Mouse (Mus musculus): ENCODE data around the gene 4933415A04Rik. TPM values are rescaled to one million over a fixed set of nuclear protein-coding genes. Genes with fewer than 3 reads are reported as not detected.

The 4933415A04Rik gene
- polyA plus RNA-seq, 1 experiment from 2014 or later, result 6.5 TPM

DNA sequence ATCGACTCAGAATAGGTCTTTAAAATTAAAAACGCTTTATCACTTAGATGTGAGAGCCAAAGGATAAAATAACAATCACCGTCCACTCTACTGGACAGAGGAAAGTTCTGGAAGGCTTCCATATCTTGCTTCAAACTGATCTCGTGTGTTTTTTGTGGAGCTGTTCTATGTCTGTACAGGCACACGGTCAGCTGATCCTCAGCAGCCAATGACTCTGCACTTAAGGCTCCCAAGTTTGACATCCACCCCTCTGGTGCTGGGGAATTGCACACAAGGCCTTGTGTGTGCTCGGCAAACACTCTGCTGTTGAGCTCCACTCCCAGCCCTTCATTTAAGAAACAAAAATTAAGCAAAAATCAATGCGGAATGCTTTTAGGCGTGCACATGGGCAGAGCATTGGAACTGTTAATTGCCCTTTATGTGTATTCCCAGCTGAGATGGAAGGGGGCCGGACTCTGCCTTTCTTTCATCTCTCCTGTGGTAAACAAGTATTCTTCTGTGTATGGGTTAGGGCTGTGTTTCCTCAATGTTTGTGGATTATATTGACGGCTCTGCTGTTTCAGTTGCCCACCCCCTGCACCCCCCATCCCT is 23.1 kb upstream of the 4933415A04Rik start:
- Histone ChIP-seq H3K36me3 (replicated peaks; ENCODE audit: control insufficient read depth, insufficient read depth, low read depth, low read length) (no peaks in the 10 kb centered on the region), H3K9ac (replicated peaks; ENCODE audit: low read length) (no peak overlapping the region), H3K4me3 (ENCODE audit: low read depth, low read length) (no peak overlapping the region), H3K27ac (replicated peaks; ENCODE audit: low read depth, low read length) (no peak overlapping the region), H3K4me2 (ENCODE audit: low read depth, low read length) (no peak overlapping the region), H3K9me3 (replicated peaks; ENCODE audit: control insufficient read depth, low read length) (no peaks in the 10 kb centered on the region), H3K27me3 (ENCODE audit: control insufficient read depth, insufficient read depth, low read length) (no peaks in the 10 kb centered on the region), H3K4me1 (ENCODE audit: control insufficient read depth, insufficient read depth, low read length) (no peaks in the 10 kb centered on the region; the same call in 1 of the 2 replicates)
- ATAC-seq (replicated peaks; ENCODE audit: insufficient number of reproducible peaks, low FRiP score, low TSS enrichment, low read depth) (no peak), DNase-seq (ENCODE audit: low spot score) (no peak)
- WGBS, result 72% methylated on average over 10 of the region's 10 CpGs

GRCm38 (mm10) chr11:43565414-43565813 is 21.4 kb upstream of the 4933415A04Rik start:
- no peak overlapping the region for H3K9ac ChIP-seq (replicated peaks; ENCODE audit: low read length)
- H3K4me2 ChIP-seq (ENCODE audit: low read depth, low read length), result no peak overlapping the region
- H3K27me3 ChIP-seq (ENCODE audit: control insufficient read depth, insufficient read depth, low read length), result no peaks in the 10 kb centered on the region
- H3K4me3 ChIP-seq (ENCODE audit: low read depth, low read length), result no peak overlapping the region
- H3K27ac ChIP-seq (replicated peaks; ENCODE audit: low read depth, low read length), result no peak overlapping the region
- no peak for ATAC-seq (replicated peaks; ENCODE audit: insufficient number of reproducible peaks, low FRiP score, low TSS enrichment, low read depth)
- 25% methylated on average over 2 of the region's 2 CpGs for WGBS
- no peak for DNase-seq (ENCODE audit: low spot score)
- H3K36me3 ChIP-seq (replicated peaks; ENCODE audit: control insufficient read depth, insufficient read depth, low read depth, low read length), result no peaks in the 10 kb centered on the region
- no peaks in the 10 kb centered on the region; the same call in 1 of the 2 replicates for H3K4me1 ChIP-seq (ENCODE audit: control insufficient read depth, insufficient read depth, low read length)
- no peaks in the 10 kb centered on the region for H3K9me3 ChIP-seq (replicated peaks; ENCODE audit: control insufficient read depth, low read length)

DNA sequence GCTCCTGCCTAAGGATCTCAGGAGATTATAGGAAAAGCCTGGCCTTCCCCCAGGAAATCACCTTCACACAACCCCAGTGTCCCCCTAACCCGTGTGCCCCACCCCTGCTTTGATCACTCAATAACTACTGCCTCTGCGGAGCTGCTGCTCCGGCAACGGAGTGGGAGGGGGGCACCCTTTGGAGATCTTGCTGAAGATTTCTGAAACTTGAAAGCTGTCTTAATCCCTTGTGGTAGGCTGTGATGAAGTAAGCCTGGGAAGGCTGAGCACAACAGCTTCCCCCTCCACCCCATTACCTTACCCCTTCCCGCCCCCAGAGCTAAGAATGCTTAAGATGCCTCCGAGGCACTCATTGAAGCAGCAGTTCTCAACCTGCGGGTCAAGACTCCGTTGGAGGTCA is 21.0 kb upstream of the 4933415A04Rik start:
- 6% methylated on average over 8 of the region's 8 CpGs for WGBS
- Histone ChIP-seq H3K9me3 (replicated peaks; ENCODE audit: control insufficient read depth, low read length) (no peaks in the 10 kb centered on the region), H3K27ac (replicated peaks; ENCODE audit: low read depth, low read length) (no peak overlapping the region), H3K36me3 (replicated peaks; ENCODE audit: control insufficient read depth, insufficient read depth, low read depth, low read length) (no peaks in the 10 kb centered on the region), H3K4me3 (ENCODE audit: low read depth, low read length) (no peak overlapping the region), H3K4me2 (ENCODE audit: low read depth, low read length) (no peak overlapping the region), H3K4me1 (ENCODE audit: control insufficient read depth, insufficient read depth, low read length) (no peaks in the 10 kb centered on the region; the same call in 1 of the 2 replicates), H3K27me3 (ENCODE audit: control insufficient read depth, insufficient read depth, low read length) (no peaks in the 10 kb centered on the region), H3K9ac (replicated peaks; ENCODE audit: low read length) (no peak overlapping the region)
- ATAC-seq (replicated peaks; ENCODE audit: insufficient number of reproducible peaks, low FRiP score, low TSS enrichment, low read depth), result peak; percentile 50; the same call in 1 of the 2 replicates
- peak; percentile 46 for DNase-seq (ENCODE audit: low spot score)

DNA sequence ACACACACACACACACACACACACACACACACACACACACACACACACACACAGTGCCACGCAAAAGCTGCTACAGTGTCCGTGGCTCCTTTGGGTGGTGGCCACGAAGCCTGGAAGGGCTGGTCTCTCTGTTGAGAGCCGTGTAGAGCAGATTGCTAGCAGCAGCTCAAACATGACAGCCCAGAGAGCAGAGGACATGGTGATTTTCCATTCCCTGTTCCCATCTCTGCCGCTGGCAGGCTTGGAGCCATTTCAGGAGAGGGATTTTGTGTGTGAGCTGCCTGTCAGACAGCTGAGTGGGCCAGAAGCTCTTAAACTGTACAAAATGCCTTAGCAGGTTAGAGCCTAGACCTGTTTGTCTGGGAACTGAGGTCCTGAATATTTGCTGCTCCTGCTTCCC is 20.1 kb upstream of the 4933415A04Rik start:
- 75% methylated on average over 5 of the region's 5 CpGs for WGBS
- no peak overlapping the region for H3K4me3 ChIP-seq (ENCODE audit: low read depth, low read length)
- no peak overlapping the region for H3K9ac ChIP-seq (replicated peaks; ENCODE audit: low read length)
- no peaks in the 10 kb centered on the region for H3K36me3 ChIP-seq (replicated peaks; ENCODE audit: control insufficient read depth, insufficient read depth, low read depth, low read length)
- DNase-seq (ENCODE audit: low spot score) (no peak), ATAC-seq (replicated peaks; ENCODE audit: insufficient number of reproducible peaks, low FRiP score, low TSS enrichment, low read depth) (no peak)
- H3K27me3 ChIP-seq (ENCODE audit: control insufficient read depth, insufficient read depth, low read length), result no peaks in the 10 kb centered on the region
- no peaks in the 10 kb centered on the region for H3K9me3 ChIP-seq (replicated peaks; ENCODE audit: control insufficient read depth, low read length)
- H3K4me1 ChIP-seq (ENCODE audit: control insufficient read depth, insufficient read depth, low read length), result no peaks in the 10 kb centered on the region; the same call in 1 of the 2 replicates
- no peak overlapping the region for H3K27ac ChIP-seq (replicated peaks; ENCODE audit: low read depth, low read length)
- H3K4me2 ChIP-seq (ENCODE audit: low read depth, low read length), result no peak overlapping the region

GRCm38 (mm10) chr11:43568263-43568662 is 18.6 kb upstream of the 4933415A04Rik start:
- Histone ChIP-seq H3K4me1 (ENCODE audit: control insufficient read depth, insufficient read depth, low read length) (no peaks in the 10 kb centered on the region; the same call in 1 of the 2 replicates), H3K4me3 (ENCODE audit: low read depth, low read length) (no peak overlapping the region), H3K9me3 (replicated peaks; ENCODE audit: control insufficient read depth, low read length) (no peaks in the 10 kb centered on the region), H3K36me3 (replicated peaks; ENCODE audit: control insufficient read depth, insufficient read depth, low read depth, low read length) (no peaks in the 10 kb centered on the region), H3K9ac (replicated peaks; ENCODE audit: low read length) (no peak overlapping the region), H3K27ac (replicated peaks; ENCODE audit: low read depth, low read length) (no peak overlapping the region), H3K4me2 (ENCODE audit: low read depth, low read length) (no peak overlapping the region), H3K27me3 (ENCODE audit: control insufficient read depth, insufficient read depth, low read length) (no peaks in the 10 kb centered on the region)
- WGBS, result 59% methylated on average over 5 of the region's 5 CpGs
- DNase-seq (ENCODE audit: low spot score), result no peak
- ATAC-seq (replicated peaks; ENCODE audit: insufficient number of reproducible peaks, low FRiP score, low TSS enrichment, low read depth), result no peak

DNA sequence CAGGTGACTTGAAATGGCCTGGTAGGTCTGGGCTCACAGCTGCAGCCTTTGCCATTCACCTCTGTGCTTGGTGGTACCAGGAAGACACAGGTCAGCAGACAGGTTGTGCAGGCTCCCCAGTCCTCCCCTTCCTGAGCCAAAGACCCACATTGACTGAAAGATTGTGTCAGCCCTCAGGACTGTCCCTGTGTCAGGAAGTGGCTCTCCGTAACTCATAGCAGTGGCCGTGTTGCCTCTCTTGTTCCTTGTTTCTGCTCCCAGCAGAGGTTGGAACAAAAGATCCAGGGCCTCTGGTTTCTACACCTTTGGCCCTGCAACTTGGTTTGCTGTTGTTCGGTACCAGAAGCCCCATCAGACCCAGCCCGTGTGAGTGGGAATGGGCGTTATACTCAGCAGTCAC is 17.7 kb upstream of the 4933415A04Rik start:
- DNase-seq (ENCODE audit: low spot score) (no peak), ATAC-seq (replicated peaks; ENCODE audit: insufficient number of reproducible peaks, low FRiP score, low TSS enrichment, low read depth) (no peak)
- no peaks in the 10 kb centered on the region for H3K9me3 ChIP-seq (replicated peaks; ENCODE audit: control insufficient read depth, low read length)
- H3K4me3 ChIP-seq (ENCODE audit: low read depth, low read length), result no peak overlapping the region
- WGBS, result 82% methylated on average over 5 of the region's 5 CpGs
- H3K9ac ChIP-seq (replicated peaks; ENCODE audit: low read length), result no peak overlapping the region
- no peaks in the 10 kb centered on the region for H3K36me3 ChIP-seq (replicated peaks; ENCODE audit: control insufficient read depth, insufficient read depth, low read depth, low read length)
- no peaks in the 10 kb centered on the region; the same call in 1 of the 2 replicates for H3K4me1 ChIP-seq (ENCODE audit: control insufficient read depth, insufficient read depth, low read length)
- no peaks in the 10 kb centered on the region for H3K27me3 ChIP-seq (ENCODE audit: control insufficient read depth, insufficient read depth, low read length)
- H3K4me2 ChIP-seq (ENCODE audit: low read depth, low read length), result no peak overlapping the region
- peak overlapping the region; percentile 6; the same call in 1 of the 2 replicates for H3K27ac ChIP-seq (replicated peaks; ENCODE audit: low read depth, low read length)

GRCm38 (mm10) chr11:43569595-43569994 is 17.2 kb upstream of the 4933415A04Rik start:
- Histone ChIP-seq H3K27ac (replicated peaks; ENCODE audit: low read depth, low read length) (peak overlapping the region; percentile 6; the same call in 1 of the 2 replicates), H3K27me3 (ENCODE audit: control insufficient read depth, insufficient read depth, low read length) (no peaks in the 10 kb centered on the region), H3K4me2 (ENCODE audit: low read depth, low read length) (no peak overlapping the region), H3K9ac (replicated peaks; ENCODE audit: low read length) (no peak overlapping the region), H3K4me1 (ENCODE audit: control insufficient read depth, insufficient read depth, low read length) (no peaks in the 10 kb centered on the region; the same call in 1 of the 2 replicates), H3K9me3 (replicated peaks; ENCODE audit: control insufficient read depth, low read length) (no peaks in the 10 kb centered on the region), H3K36me3 (replicated peaks; ENCODE audit: control insufficient read depth, insufficient read depth, low read depth, low read length) (no peaks in the 10 kb centered on the region), H3K4me3 (ENCODE audit: low read depth, low read length) (no peak overlapping the region)
- 84% methylated on average over 11 of the region's 11 CpGs for WGBS
- no peak for DNase-seq (ENCODE audit: low spot score)
- no peak for ATAC-seq (replicated peaks; ENCODE audit: insufficient number of reproducible peaks, low FRiP score, low TSS enrichment, low read depth)

DNA sequence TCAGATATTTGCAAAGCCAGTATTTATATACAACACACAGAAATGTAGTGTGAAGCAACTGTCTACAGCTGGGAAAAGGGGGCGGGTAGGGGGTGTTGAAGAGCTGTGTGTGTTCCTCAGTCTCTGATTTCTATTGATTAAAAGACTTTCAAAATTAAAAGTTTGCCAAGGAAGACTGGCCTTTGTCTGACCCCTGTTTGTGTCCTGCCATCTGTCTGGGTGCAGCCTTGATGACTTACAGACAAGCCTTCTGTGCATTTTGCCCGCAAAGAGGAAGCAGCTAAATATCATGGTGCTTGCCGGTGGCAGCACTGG is 11.8 kb upstream of the 4933415A04Rik start:
- no peak for DNase-seq (ENCODE audit: low spot score)
- no peak for ATAC-seq (replicated peaks; ENCODE audit: insufficient number of reproducible peaks, low FRiP score, low TSS enrichment, low read depth)
- Histone ChIP-seq H3K27ac (replicated peaks; ENCODE audit: low read depth, low read length) (peak overlapping the region; percentile 30), H3K36me3 (replicated peaks; ENCODE audit: control insufficient read depth, insufficient read depth, low read depth, low read length) (no peaks in the 10 kb centered on the region; the same call in 1 of the 2 replicates), H3K4me3 (ENCODE audit: low read depth, low read length) (no peak overlapping the region), H3K9ac (replicated peaks; ENCODE audit: low read length) (no peak overlapping the region), H3K4me1 (ENCODE audit: control insufficient read depth, insufficient read depth, low read length) (no peaks in the 10 kb centered on the region), H3K27me3 (ENCODE audit: control insufficient read depth, insufficient read depth, low read length) (no peaks in the 10 kb centered on the region), H3K9me3 (replicated peaks; ENCODE audit: control insufficient read depth, low read length) (no peaks in the 10 kb centered on the region), H3K4me2 (ENCODE audit: low read depth, low read length) (no peak overlapping the region)
- WGBS, result 14% methylated on average over 3 of the region's 3 CpGs
